Mouse (Mus musculus) G1E (cell line): ENCODE measurements around the gene Reck. TPM values are rescaled to one million over a fixed set of nuclear protein-coding genes. Genes with fewer than 3 reads are reported as not detected.

Experiments
- ATAC-seq: 2 replicates; pipeline ENCODE4 v1.8.0; 2016; ENCODE audit warnings: mild to moderate bottlenecking; ENCODE audit not compliant: insufficient number of reproducible peaks, poor library complexity, low FRiP score, severe bottlenecking; ENCODE audit errors: extremely low read depth
- DNase-seq: peaks from one replicate; pipeline ENCODE4 v3.0.0; 2012; ENCODE audit warnings: low spot score
- H3K27me3 ChIP-seq: 2 replicates; pipeline ENCODE4 v1.6.1; 2012; ENCODE audit warnings: mild to moderate bottlenecking, low read length, inconsistent platforms; ENCODE audit not compliant: insufficient read depth
- H3K36me3 ChIP-seq: replicated peaks from 2 replicates; pipeline ENCODE3; 2012; ENCODE audit warnings: mild to moderate bottlenecking, inconsistent platforms
- H3K4me1 ChIP-seq: 2 replicates; pipeline ENCODE4 v1.6.1; 2012; ENCODE audit warnings: low read depth, low read length, inconsistent platforms, mixed read lengths; ENCODE audit not compliant: insufficient read depth
- H3K4me3 ChIP-seq: 2 replicates; pipeline ENCODE4 v1.5.1; 2012; ENCODE audit warnings: low read depth, mild to moderate bottlenecking, inconsistent platforms, low read length, moderate library complexity, mixed read lengths
- H3K9me3 ChIP-seq: replicated peaks from 2 replicates; pipeline ENCODE4 v1.6.1; 2012; ENCODE audit warnings: inconsistent platforms
- CTCF ChIP-seq: IDR thresholded peaks from 2 replicates; pipeline ENCODE4 v1.5.1; 2012; ENCODE audit warnings: low read depth, low read length, inconsistent platforms, mixed read lengths
- GATA1 ChIP-seq: IDR thresholded peaks from 2 replicates; pipeline ENCODE4 v1.6.1; 2012; ENCODE audit warnings: borderline replicate concordance, low read length, inconsistent platforms, mixed read lengths
- GATA2 ChIP-seq: IDR thresholded peaks from 2 replicates; pipeline ENCODE4 v1.6.1; 2012; ENCODE audit warnings: low read depth, low read length, inconsistent platforms, borderline replicate concordance
- POLR2AphosphoS5 ChIP-seq: IDR thresholded peaks from 2 replicates; pipeline ENCODE4 v1.6.1; 2012; ENCODE audit warnings: low read depth, low read length, inconsistent platforms; ENCODE audit not compliant: insufficient replicate concordance
- TAL1 ChIP-seq: conservative IDR thresholded peaks from 2 replicates; pipeline ENCODE4 v1.6.1; 2012; ENCODE audit warnings: low read depth, low read length, inconsistent platforms, mixed read lengths
- polyA plus RNA-seq: library from polyadenylated mRNA; stranded (reverse); fragments of >175 nt; gene quantifications from 2 replicates; pipeline ENCODE4 v1.2.3, GENCODE M21; 2012
- total RNA-seq, 2 experiments: library from RNA; stranded (forward) in 1 of 2; stranded (reverse) in 1 of 2; fragments of 200-1000 nt in 1 of 2; fragments of >200 nt in 1 of 2; fragmentation: Nextera tagmentation in 1 of 2; gene quantifications; 2 replicates each; pipeline ENCODE4 v1.2.3; 2014 to 2017

Gene Reck
- total and polyA plus RNA-seq, 3 experiments, result 0.02 to 0.71 TPM; not detected in 1

DNA sequence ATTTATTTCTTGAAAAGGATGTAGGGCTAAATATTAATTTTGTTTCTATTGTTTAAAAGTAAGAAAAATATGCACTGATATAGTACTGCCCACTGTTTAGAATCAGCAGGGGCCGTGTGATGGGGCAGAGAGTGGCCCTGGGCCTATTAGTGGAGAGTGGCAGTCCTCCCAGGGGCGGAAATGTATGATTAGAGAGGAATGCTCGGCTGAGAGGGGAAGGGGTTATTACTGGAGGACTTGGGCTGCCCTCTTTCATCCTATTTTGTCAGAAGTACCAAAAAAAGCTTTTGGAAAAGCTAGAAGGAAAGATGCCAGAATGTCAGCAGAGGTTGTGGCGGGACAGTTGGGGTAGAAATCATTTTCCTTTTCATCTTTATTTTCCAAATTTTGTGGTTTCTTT is 8.9 kb downstream of the Reck start:
- no peak overlapping the region for H3K4me3 ChIP-seq
- H3K4me1 ChIP-seq, result no peaks in the 10 kb centered on the region
- no peaks in the 10 kb centered on the region for H3K9me3 ChIP-seq
- TF ChIP-seq GATA2 (no peak), CTCF (no peak), GATA1 (no peak), POLR2AphosphoS5 (no peak), TAL1 (no peak)
- peaks cover 3% of the 10 kb centered on the region for H3K27me3 ChIP-seq
- DNase-seq, result no peak
- ATAC-seq, result no peak
- no peaks in the 10 kb centered on the region for H3K36me3 ChIP-seq

DNA sequence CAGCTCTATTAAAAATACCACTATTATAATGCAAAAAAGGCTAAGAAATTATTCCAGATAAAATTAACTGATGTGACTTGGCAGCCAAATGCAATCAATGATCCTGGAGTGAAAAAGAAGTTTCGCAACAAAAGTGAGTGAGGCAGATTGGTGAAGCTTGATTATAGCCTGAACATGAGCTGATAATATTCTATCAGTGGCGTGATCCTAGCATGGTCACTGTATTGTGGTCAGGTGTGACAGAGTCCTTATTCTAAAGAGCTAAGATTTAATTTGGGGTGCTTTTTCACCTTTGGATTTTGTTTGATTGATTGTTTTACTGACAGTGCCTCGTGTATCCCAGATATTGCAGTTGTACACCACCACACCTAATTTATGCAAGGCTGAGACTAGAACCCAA is 15.9 kb downstream of the Reck start:
- no peak for ATAC-seq

DNA sequence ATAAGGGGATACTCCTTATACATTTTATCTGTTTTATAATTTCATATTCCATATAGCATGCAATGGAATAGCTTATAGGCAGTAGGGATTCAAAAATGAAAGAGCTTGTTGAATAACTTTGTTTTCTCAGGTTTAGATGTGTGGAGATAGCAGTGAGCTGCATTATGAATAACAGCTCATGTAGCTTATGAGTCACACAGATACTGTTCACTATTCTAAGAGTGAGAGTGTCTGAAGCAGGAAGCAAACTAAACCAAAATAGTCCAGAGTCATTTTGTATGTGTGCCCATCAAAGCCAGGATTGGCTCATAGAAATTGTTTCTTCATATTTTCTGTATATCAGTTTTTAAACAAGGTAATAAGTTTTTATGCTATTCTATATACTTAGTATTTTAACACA is 21.9 kb downstream of the Reck start:
- TF ChIP-seq GATA1 (no peak), TAL1 (no peak), GATA2 (no peak)
- Histone ChIP-seq H3K27me3 (peaks cover 22% of the 10 kb centered on the region), H3K36me3 (no peaks in the 10 kb centered on the region), H3K4me3 (no peak overlapping the region), H3K9me3 (no peaks in the 10 kb centered on the region), H3K4me1 (no peaks in the 10 kb centered on the region)
- ATAC-seq, result no peak
- DNase-seq, result no peak

More for the DNA sequence above, 15.9 kb downstream of the Reck start:
- TF ChIP-seq CTCF, result no peak
- TF ChIP-seq TAL1, result no peak
- no peak for TF ChIP-seq GATA1
- no peak for TF ChIP-seq GATA2
- no peak for TF ChIP-seq POLR2AphosphoS5
- DNase-seq, result no peak
- no peaks in the 10 kb centered on the region for H3K9me3 ChIP-seq
- no peaks in the 10 kb centered on the region for H3K36me3 ChIP-seq
- H3K4me1 ChIP-seq, result no peaks in the 10 kb centered on the region
- no peak overlapping the region for H3K4me3 ChIP-seq
- peaks cover 14% of the 10 kb centered on the region for H3K27me3 ChIP-seq

DNA sequence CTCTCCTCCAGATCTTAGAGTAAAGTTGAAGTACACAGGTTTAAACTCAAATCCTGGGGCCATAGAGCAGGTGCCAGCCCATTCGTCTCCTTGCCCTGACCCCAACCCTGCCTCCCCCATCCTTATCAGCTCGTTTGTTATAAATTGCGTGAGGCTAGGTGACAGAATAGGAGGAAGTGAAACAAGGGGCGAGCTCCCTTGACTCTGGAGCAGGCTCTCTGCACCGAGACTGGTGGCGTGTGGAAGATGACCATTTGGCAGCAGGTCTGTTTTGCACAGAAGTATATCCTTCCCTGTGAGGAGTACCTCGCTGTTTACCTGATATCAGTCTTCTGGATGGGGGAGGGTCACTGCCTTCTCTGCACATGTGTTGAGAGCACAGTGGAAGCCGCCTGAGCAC is 23.9 kb downstream of the Reck start:
- Histone ChIP-seq H3K27me3 (peaks cover 29% of the 10 kb centered on the region), H3K36me3 (no peaks in the 10 kb centered on the region), H3K4me3 (no peak overlapping the region), H3K4me1 (no peaks in the 10 kb centered on the region), H3K9me3 (no peaks in the 10 kb centered on the region)
- no peak for TF ChIP-seq GATA1
- no peak for TF ChIP-seq TAL1
- TF ChIP-seq POLR2AphosphoS5, result no peak
- TF ChIP-seq CTCF, result no peak
- TF ChIP-seq GATA2, result no peak
- ATAC-seq, result no peak
- DNase-seq, result no peak

DNA sequence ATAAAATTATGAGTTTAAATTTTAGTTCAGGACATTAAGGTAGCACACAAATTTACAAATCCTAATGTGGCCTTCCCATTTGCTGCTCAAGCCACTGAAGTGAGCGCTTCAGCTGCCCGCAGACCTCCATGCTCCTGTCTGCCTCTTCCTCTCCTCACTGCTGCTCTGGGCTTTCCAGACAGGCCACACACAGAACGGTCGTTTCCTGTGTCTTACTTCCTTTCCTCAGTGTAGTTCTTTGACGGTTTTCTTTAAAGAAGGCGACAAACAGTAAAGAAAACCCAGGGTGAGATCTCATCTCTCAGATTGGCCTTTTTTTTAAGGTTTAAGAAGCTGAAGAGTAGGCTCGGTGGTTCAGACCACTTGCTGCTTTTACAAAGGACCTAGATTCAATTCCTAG is 28.4 kb downstream of the Reck start:
- Histone ChIP-seq H3K36me3 (no peaks in the 10 kb centered on the region), H3K27me3 (peaks cover 25% of the 10 kb centered on the region), H3K9me3 (no peaks in the 10 kb centered on the region), H3K4me1 (no peaks in the 10 kb centered on the region), H3K4me3 (no peak overlapping the region)
- ATAC-seq (no peak), DNase-seq (no peak)
- TF ChIP-seq GATA2, result no peak
- TF ChIP-seq CTCF, result no peak
- TF ChIP-seq POLR2AphosphoS5, result no peak
- TF ChIP-seq GATA1, result no peak
- no peak for TF ChIP-seq TAL1

DNA sequence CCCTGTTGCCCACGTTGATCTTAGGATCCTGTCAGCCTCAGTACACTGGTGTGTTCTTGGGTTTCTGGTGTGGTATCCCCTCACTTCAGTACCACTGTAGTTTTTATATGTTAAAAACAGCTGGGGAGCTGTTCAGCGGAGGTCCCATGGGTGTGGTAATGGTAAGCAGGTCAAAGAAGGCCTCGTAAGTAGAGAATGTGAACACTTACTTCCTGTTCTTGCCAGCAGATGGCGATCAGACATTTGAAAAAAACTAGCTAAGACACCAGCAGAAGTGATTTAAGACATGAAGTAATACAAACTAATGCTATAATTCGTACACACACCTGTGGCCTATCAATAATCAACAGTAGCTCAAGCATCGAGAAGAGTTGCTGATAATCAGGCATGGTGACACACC is 31.1 kb downstream of the Reck start:
- DNase-seq (no peak), ATAC-seq (no peak)
- H3K4me1 ChIP-seq, result no peaks in the 10 kb centered on the region
- no peaks in the 10 kb centered on the region for H3K9me3 ChIP-seq
- peaks cover 34% of the 10 kb centered on the region for H3K27me3 ChIP-seq
- TF ChIP-seq GATA2, result no peak
- no peak for TF ChIP-seq GATA1
- no peak for TF ChIP-seq POLR2AphosphoS5
- TF ChIP-seq TAL1, result no peak
- no peak for TF ChIP-seq CTCF
- H3K36me3 ChIP-seq, result no peaks in the 10 kb centered on the region
- no peak overlapping the region for H3K4me3 ChIP-seq

DNA sequence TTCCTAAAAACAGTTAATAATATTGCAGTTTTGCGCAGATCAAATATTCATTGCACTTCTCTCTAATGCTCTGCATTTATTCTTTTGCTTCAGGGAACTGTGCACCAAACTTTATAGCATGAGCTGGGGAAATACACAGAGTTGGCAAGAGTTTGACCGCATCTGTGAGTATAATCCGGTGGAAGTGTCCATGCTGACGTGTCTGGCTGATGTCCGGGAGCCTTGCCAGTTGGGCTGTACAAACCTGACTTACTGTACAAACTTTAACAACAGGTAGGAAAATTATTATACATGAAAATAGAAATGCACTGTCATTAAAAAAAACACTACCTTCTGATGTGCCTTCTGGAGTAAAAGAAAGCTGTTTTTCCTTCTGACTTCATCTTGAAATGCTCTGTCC is 42.9 kb downstream of the Reck start:
- H3K9me3 ChIP-seq, result no peaks in the 10 kb centered on the region
- DNase-seq (no peak), ATAC-seq (no peak)
- no peak overlapping the region for H3K4me3 ChIP-seq
- H3K4me1 ChIP-seq, result no peaks in the 10 kb centered on the region
- peaks cover 28% of the 10 kb centered on the region for H3K27me3 ChIP-seq
- TF ChIP-seq TAL1 (no peak), GATA1 (no peak), GATA2 (no peak), CTCF (no peak), POLR2AphosphoS5 (no peak)
- no peaks in the 10 kb centered on the region for H3K36me3 ChIP-seq
